Mouse (Mus musculus) thymus, adult 2 months (tissue): ENCODE results near the gene Adh7.

Experiments
- CTCF ChIP-seq: fragments of 200-500 bp; IDR thresholded peaks from 2 replicates; pipeline ENCODE4 v1.5.1; 2012; ENCODE audit warnings: mild to moderate bottlenecking, control low read depth, low read length, moderate library complexity, borderline replicate concordance; ENCODE audit not compliant: control insufficient read depth, poor library complexity, insufficient read depth; ENCODE audit errors: extremely low read depth
- POLR2A ChIP-seq: fragments of 200-500 bp; IDR thresholded peaks from 2 replicates; pipeline ENCODE4 v1.6.1; 2012; ENCODE audit warnings: mild to moderate bottlenecking, low read length, control low read depth, moderate library complexity; ENCODE audit not compliant: control insufficient read depth, poor library complexity, insufficient read depth; ENCODE audit errors: extremely low read depth

DNA sequence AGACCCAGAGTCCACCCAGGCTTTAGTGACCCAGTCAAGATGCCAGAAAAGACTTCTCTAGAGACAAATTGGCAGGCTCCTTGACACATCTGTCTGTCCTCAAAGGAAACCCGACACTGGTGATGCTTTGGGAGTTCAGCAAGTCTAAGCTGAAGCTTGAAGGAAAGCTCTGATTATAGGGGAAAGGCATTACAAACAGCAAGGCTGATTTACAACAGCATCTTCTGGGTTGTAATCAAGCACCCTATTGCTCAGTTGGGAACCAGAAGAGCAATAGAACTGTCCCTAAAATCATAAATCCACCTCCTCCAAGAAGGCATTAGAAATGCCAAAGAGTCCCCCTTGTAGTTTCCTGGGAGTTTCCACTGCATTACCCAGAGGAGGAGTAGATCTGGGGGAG, 52.9 kb downstream of the Adh7 start:
- TF ChIP-seq CTCF (no peak), POLR2A (no peak)
